Comparison of ENCODE assay signal across 17 mouse cellular contexts in genomic region chr16:18950351-18950750, GRCm38 (mm10).
"Had no signal": no experiment of that assay in that cellular context is flagged by ENCODE, and none has a peak within 500 bp of the region (broad histone marks: within the 10 kb centered on the region; RNA-seq: fewer than 3 reads in every experiment).

No protein-coding gene starts in this region.

- H3K27ac ChIP-seq: liver, embryonic 15.5 days; lung, embryonic 15.5 days; macrophage; midbrain, embryonic 13.5 days; neural tube, embryonic 12.5 days; stomach, embryonic 15.5 days; stomach, postnatal 0 days had no signal

- H3K9me3 ChIP-seq: liver, embryonic 15.5 days; lung, embryonic 15.5 days; megakaryocyte, embryonic 14.5 days; midbrain, embryonic 13.5 days; neural tube, embryonic 12.5 days; stomach, embryonic 15.5 days had no signal

- H3K27me3 ChIP-seq: liver, embryonic 15.5 days; lung, embryonic 15.5 days; megakaryocyte, embryonic 14.5 days; midbrain, embryonic 13.5 days; neural tube, embryonic 12.5 days; stomach, embryonic 15.5 days had no signal

- DNase-seq: liver, postnatal 0 days; lung, adult 2 months; lung, postnatal 14 days; lung, postnatal 36 days; right cerebral cortex, postnatal 14 days; thymus, adult 2 months; thymus, postnatal 25 days; thymus, postnatal 4 days had no signal

- H3K9ac ChIP-seq: liver, embryonic 15.5 days; liver, postnatal 0 days; lung, embryonic 15.5 days; midbrain, embryonic 13.5 days; neural tube, embryonic 12.5 days; stomach, embryonic 15.5 days had no signal

- H3K4me1 ChIP-seq: liver, embryonic 15.5 days; lung, embryonic 15.5 days; midbrain, embryonic 13.5 days; neural tube, embryonic 12.5 days; stomach, embryonic 15.5 days had no signal

- H3K4me2 ChIP-seq: liver, embryonic 15.5 days; lung, embryonic 15.5 days; midbrain, embryonic 13.5 days; neural tube, embryonic 12.5 days; stomach, embryonic 15.5 days had no signal

- ATAC-seq: liver, postnatal 0 days; lung, postnatal 0 days; midbrain, embryonic 13.5 days had no signal

- H3K4me3 ChIP-seq: liver, embryonic 15.5 days; lung, embryonic 15.5 days; megakaryocyte, embryonic 14.5 days; midbrain, embryonic 13.5 days; neural tube, embryonic 12.5 days; stomach, embryonic 15.5 days had no signal
